Mouse (Mus musculus) spleen, adult 2 months (tissue): ENCODE results near the gene Foxs1.

ENCODE experiments used
- CTCF ChIP-seq: fragments of 200-500 bp; IDR thresholded peaks from 2 replicates; pipeline ENCODE4 v1.5.1; 2011; ENCODE audit warnings: mild to moderate bottlenecking, inconsistent platforms; ENCODE audit not compliant: insufficient read depth, insufficient read length, insufficient replicate concordance; ENCODE audit errors: extremely low read depth
- POLR2A ChIP-seq: fragments of 200-500 bp; IDR thresholded peaks from 2 replicates; pipeline ENCODE4 v1.6.1; 2011; ENCODE audit warnings: low read depth, low read length, inconsistent platforms

DNA sequence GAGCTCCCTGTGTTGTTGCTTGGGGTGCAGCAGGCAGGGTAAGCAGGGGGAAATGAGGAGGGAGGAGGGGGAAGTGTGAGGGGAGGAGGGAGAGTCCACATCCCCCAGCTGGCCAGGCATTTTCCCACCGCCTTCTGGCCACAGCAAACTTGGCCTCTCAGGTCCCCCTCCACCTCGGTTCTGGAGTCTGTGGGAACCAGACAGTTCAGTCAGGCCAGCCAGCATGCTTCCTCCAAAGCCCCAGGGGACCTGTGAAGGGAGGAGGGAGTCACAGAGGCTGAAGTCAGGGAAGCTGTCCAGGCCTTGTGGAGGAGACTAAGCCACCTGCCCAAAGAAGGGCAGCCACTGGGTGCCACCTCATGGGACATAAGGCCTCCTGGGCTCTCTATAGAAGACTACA lies 2.7 kb downstream of the Foxs1 start:
- TF ChIP-seq CTCF (no peak), POLR2A (no peak)
